Mouse (Mus musculus) C2C12 (cell line): Measurements from ENCODE around the gene Wfikkn1.

ENCODE experiments used
- CEBPB ChIP-seq: IDR thresholded peaks from one replicate; pipeline ENCODE4 v1.6.1; 2011; ENCODE audit warnings: low read depth, mild to moderate bottlenecking, control low read depth, moderate library complexity
- CTCF ChIP-seq: IDR thresholded peaks from one replicate; pipeline ENCODE4 v1.5.1; 2011; ENCODE audit not compliant: control insufficient read depth, insufficient read depth, insufficient read length
- FOSL1 ChIP-seq: IDR thresholded peaks from one replicate; pipeline ENCODE4 v1.8.0; 2011; ENCODE audit warnings: mild to moderate bottlenecking, low read length; ENCODE audit not compliant: poor library complexity, insufficient read depth, severe bottlenecking
- MAX ChIP-seq: IDR thresholded peaks from one replicate; pipeline ENCODE4 v1.6.1; 2011; ENCODE audit warnings: mild to moderate bottlenecking, control low read depth
- MYOD1 ChIP-seq: IDR thresholded peaks from one replicate; pipeline ENCODE4 v1.6.1; 2011; ENCODE audit warnings: low read depth; ENCODE audit not compliant: control insufficient read depth, insufficient read length
- MYOG ChIP-seq: IDR thresholded peaks from one replicate; pipeline ENCODE4 v1.6.1; 2011; ENCODE audit not compliant: control insufficient read depth, insufficient read length; ENCODE audit errors: extremely low read depth
- USF1 ChIP-seq: IDR thresholded peaks from one replicate; pipeline ENCODE4 v1.6.1; 2011; ENCODE audit warnings: low read depth, mild to moderate bottlenecking, control low read depth, moderate library complexity

DNA sequence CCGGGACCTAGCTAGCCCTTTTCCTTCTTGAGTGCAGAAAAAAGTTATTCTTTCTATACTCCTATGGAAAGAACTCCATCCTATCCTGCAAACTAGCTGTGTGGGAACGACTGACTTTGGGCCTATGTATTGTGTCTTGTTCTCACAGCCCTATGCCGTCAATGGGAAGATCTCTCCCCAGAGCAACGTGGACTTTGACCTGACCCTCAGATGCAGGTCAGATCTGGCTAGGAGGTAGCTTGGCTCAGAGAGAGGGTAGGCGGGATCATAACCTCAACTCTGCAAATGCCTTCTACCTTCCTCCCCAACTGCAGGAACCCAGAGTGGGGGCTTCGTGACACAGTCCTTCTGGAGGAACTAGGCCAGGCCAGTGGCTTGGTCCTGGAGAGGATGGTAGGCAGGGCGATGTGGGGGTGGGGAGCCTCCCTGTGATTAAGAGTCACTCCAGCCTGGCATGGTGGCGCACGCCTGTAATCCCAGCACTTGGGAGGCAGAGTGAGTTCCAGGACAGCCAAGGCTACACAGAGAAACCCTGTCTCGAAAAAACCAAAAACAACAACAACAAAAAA lies 4.2 kb downstream of the Wfikkn1 start:
- TF ChIP-seq CTCF (no peak), CEBPB (no peak), MAX (no peak), MYOG (no peak), USF1 (no peak), MYOD1 (no peak), FOSL1 (no peak)
